Mouse (Mus musculus) mesoderm, embryonic 11.5 days (tissue): ENCODE data around the gene Galnt9.

Source experiments
- DNase-seq: peaks from one replicate; pipeline ENCODE4 v3.0.0-alpha.2; 2012; ENCODE audit warnings: low read depth, low spot score

Gene Galnt9

GRCm38 (mm10) chr5:110587467-110587866, 43.3 kb downstream of the Galnt9 start:
- DNase-seq, result no peak

GRCm38 (mm10) chr5:110589833-110590232, 45.7 kb downstream of the Galnt9 start:
- DNase-seq, result no peak

GRCm38 (mm10) chr5:110594465-110594864, 50.3 kb downstream of the Galnt9 start:
- no peak for DNase-seq

GRCm38 (mm10) chr5:110595341-110595740, 51.2 kb downstream of the Galnt9 start:
- DNase-seq, result no peak

GRCm38 (mm10) chr5:110596086-110596780, 52.1 kb downstream of the Galnt9 start:
- DNase-seq, result no peak

GRCm38 (mm10) chr5:110597502-110597901, 53.3 kb downstream of the Galnt9 start:
- DNase-seq, result no peak

- peak; percentile 22 for DNase-seq
Observed at GRCm38 (mm10) chr5:110598298-110599095, 54.3 kb downstream of the Galnt9 start.

- DNase-seq, result no peak
Observed at GRCm38 (mm10) chr5:110603016-110603685, 59.0 kb downstream of the Galnt9 start.

GRCm38 (mm10) chr5:110604311-110604710, 60.2 kb downstream of the Galnt9 start:
- no peak for DNase-seq

GRCm38 (mm10) chr5:110605531-110606221, 61.5 kb downstream of the Galnt9 start:
- DNase-seq, result no peak

GRCm38 (mm10) chr5:110607767-110608166, 63.6 kb downstream of the Galnt9 start:
- DNase-seq, result peak; percentile 21

GRCm38 (mm10) chr5:110608336-110608735, 64.2 kb downstream of the Galnt9 start:
- DNase-seq, result no peak

GRCm38 (mm10) chr5:110608941-110609340, 64.8 kb downstream of the Galnt9 start:
- no peak for DNase-seq

GRCm38 (mm10) chr5:110609425-110609824, 65.3 kb downstream of the Galnt9 start:
- DNase-seq, result no peak

- DNase-seq, result no peak
Observed at GRCm38 (mm10) chr5:110609868-110610267, 65.7 kb downstream of the Galnt9 start.

GRCm38 (mm10) chr5:110610484-110610883, 66.3 kb downstream of the Galnt9 start:
- no peak for DNase-seq

- peak; percentile 36 for DNase-seq
Observed at GRCm38 (mm10) chr5:110611435-110612158, 67.4 kb downstream of the Galnt9 start.

GRCm38 (mm10) chr5:110619226-110619625, 75.1 kb downstream of the Galnt9 start:
- no peak for DNase-seq

- DNase-seq, result no peak
Observed at GRCm38 (mm10) chr5:110624319-110624718, 80.2 kb downstream of the Galnt9 start.

GRCm38 (mm10) chr5:110627351-110627750, 83.2 kb downstream of the Galnt9 start:
- no peak for DNase-seq

- no peak for DNase-seq
Observed at GRCm38 (mm10) chr5:110628156-110628555, 84.0 kb downstream of the Galnt9 start.
